ENCODE assay signal across 9 mouse cellular contexts in the genomic region with DNA sequence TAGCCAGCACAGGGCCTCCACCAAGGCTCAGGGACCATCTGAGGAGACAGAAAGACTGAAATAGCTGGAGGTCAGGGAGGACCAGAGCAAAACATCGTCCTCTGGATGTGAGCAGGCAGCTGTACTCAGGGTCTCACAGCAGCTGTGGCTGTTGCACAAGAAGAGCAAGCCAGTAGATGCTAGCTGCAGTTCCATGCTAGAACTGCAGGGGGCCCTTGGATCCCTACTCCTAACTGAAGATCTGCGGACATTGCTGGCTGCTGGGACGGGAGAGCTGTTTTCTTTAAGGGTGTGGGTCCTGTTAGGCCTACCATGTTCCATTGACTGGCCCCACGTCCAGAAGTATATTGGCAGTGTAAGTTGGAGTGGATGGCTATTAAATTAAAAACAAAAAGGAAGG.
A peak's percentile ranks its signal among the peaks of the same experiment; 100 is the strongest.
DNase-seq lines count a peak whose midpoint lies in the region; ATAC-seq lines count a peak whose summit lies in the region.
"Had no signal": no experiment of that assay in that cellular context is flagged by ENCODE, and none has a peak within 500 bp of the region (broad histone marks: within the 10 kb centered on the region; RNA-seq: fewer than 3 reads in every experiment).

No protein-coding gene starts in this region.

- H3K4me1 ChIP-seq in kidney, embryonic 14.5 days (ENCODE audit: control insufficient read depth, insufficient read depth, low read length), result peaks cover 14% of the 10 kb centered on the region; the same call in 1 of the 2 replicates

- H3K9me3 ChIP-seq in kidney, embryonic 14.5 days (ENCODE audit: control insufficient read depth, low read length), result no peaks in the 10 kb centered on the region
- H3K9me3 ChIP-seq: limb, embryonic 13.5 days had no signal

- H3K36me3 ChIP-seq in kidney, embryonic 14.5 days (ENCODE audit: control insufficient read depth, insufficient read depth, low read length), result no peaks in the 10 kb centered on the region
- H3K36me3 ChIP-seq: limb, embryonic 13.5 days had no signal

- H3K4me2 ChIP-seq in kidney, embryonic 14.5 days (replicated peaks; ENCODE audit: low read depth, low read length), result no peak overlapping the region
- H3K4me2 ChIP-seq: limb, embryonic 13.5 days had no signal

- no peak overlapping the region for H3K27ac ChIP-seq in kidney, embryonic 14.5 days (ENCODE audit: low read depth, low read length)
- H3K27ac ChIP-seq: limb, embryonic 13.5 days had no signal

- no peaks in the 10 kb centered on the region for H3K27me3 ChIP-seq in kidney, embryonic 14.5 days (ENCODE audit: control insufficient read depth, insufficient read depth, low read length)
- H3K27me3 ChIP-seq: limb, embryonic 13.5 days had no signal

- WGBS in kidney, embryonic 14.5 days, result 61% methylated on average over 4 of the region's 4 CpGs

- ATAC-seq in kidney, embryonic 14.5 days (ENCODE audit: low FRiP score, low TSS enrichment), result no peak

- DNase-seq in kidney, adult 11 months, result peak; percentile 59
- peak; percentile 58 for DNase-seq in NIH3T3 (ENCODE audit: low read depth)
- peak; percentile 16 for DNase-seq in embryo, embryonic 11.5 days (ENCODE audit: low read depth, low spot score)
- peak; percentile 75 for DNase-seq in kidney, postnatal 10 days
- DNase-seq in mesoderm, embryonic 11.5 days (ENCODE audit: low read depth, low spot score), result peak; percentile 51
- DNase-seq in right cerebral cortex, postnatal 25 days, result no peak
- no peak for DNase-seq in neural tube, embryonic 10.5 days (ENCODE audit: extremely low spot score, low spot score)

- no peak overlapping the region for H3K9ac ChIP-seq in kidney, embryonic 14.5 days (ENCODE audit: low read depth, low read length)
- H3K9ac ChIP-seq: limb, embryonic 13.5 days had no signal

- no peak overlapping the region for H3K4me3 ChIP-seq in kidney, embryonic 14.5 days (ENCODE audit: low read length)
- H3K4me3 ChIP-seq: limb, embryonic 13.5 days had no signal

Comparison
In these comparisons a context has a peak if more than half of its experiments do, and no peak if none do; other contexts are left out.
1. DNase-seq: peak in kidney, adult 11 months (single experiment), NIH3T3 (single experiment), embryo, embryonic 11.5 days (single experiment), kidney, postnatal 10 days (single experiment) and mesoderm, embryonic 11.5 days (single experiment); none in right cerebral cortex, postnatal 25 days (single experiment) and neural tube, embryonic 10.5 days (single experiment).